10 mouse cellular contexts compared by ENCODE assay signal in the genomic region with DNA sequence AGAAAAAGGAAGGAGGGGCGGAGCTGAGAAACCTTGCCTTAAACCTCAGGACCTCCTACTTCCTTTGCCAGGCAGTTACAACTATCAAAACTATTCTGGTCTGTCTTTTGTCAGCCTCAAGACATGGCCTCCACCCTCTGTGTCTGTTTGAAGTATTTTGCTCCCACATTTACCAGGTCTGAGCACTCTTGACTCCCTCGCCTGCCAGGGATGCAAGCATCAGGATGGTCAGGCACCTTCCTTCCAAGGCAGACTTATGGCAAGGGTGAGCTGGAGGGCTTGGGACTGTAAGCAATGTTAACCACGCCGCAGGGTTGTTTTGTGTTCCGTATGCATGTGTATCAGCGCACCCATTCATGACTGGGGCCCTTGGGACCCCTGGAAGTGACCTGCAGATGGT. TPM values are rescaled to one million over a fixed set of nuclear protein-coding genes. Genes with fewer than 3 reads are reported as not detected.
DNase-seq lines count a peak whose midpoint lies in the region; ATAC-seq and TF ChIP-seq lines count a peak whose summit lies in the region.
"Had no signal": no experiment of that assay in that cellular context is flagged by ENCODE, and none has a peak within 500 bp of the region (broad histone marks: within the 10 kb centered on the region; RNA-seq: fewer than 3 reads in every experiment).

No protein-coding gene starts in this region.

- TF ChIP-seq EP300 in CH12.LX (IDR thresholded peaks at IDR 0.05; ENCODE audit: low read length) = no peak

- H3K79me2 ChIP-seq in CH12.LX (replicated peaks; ENCODE audit: control insufficient read depth, extremely low read depth, insufficient read depth, poor library complexity, severe bottlenecking) = peaks cover 33% of the 10 kb centered on the region

- no peak for DNase-seq in heart, adult 18-20 months
- peak; percentile 63 for DNase-seq in CH12.LX (ENCODE audit: extremely low read depth)
- no peak for DNase-seq in intestine, embryonic 14.5 days (ENCODE audit: low spot score)
- DNase-seq in left cerebral cortex, postnatal 14 days (ENCODE audit: low spot score in 2 of 2) = no peak
- no peak for DNase-seq in adrenal gland, adult 8-10 months
- DNase-seq: lung, embryonic 14.5 days had no signal

- WGBS in heart, embryonic 14.5 days = 48% methylated on average over 6 of the region's 6 CpGs
- 36% methylated on average over 6 of the region's 6 CpGs for WGBS in intestine, embryonic 14.5 days
- 72% methylated on average over 6 of the region's 6 CpGs for WGBS in small intestine, adult 2 months
- WGBS in hindbrain, embryonic 16.5 days = 87% methylated on average over 6 of the region's 6 CpGs

- peak overlapping the region; percentile 28 to 84 for H3K27ac ChIP-seq in heart, embryonic 14.5 days (replicated peaks in 1 of 2; ENCODE audit: control insufficient read depth in 1 of 2, insufficient read depth in 1 of 2, low read depth in 2 of 2, low read length in 2 of 2)
- peak overlapping the region; percentile 88 for H3K27ac ChIP-seq in CH12.LX (ENCODE audit: insufficient read depth, low read depth)
- peak overlapping the region; percentile 3; the same call in 1 of the 2 replicates for H3K27ac ChIP-seq in intestine, embryonic 14.5 days (ENCODE audit: low read depth)
- H3K27ac ChIP-seq in small intestine, adult 2 months (ENCODE audit: insufficient read depth, low read depth, low read length) = peak overlapping the region; percentile 45
- H3K27ac ChIP-seq in hindbrain, embryonic 16.5 days (ENCODE audit: low read depth, low read length) = no peak overlapping the region

- TF ChIP-seq POLR2A in CH12.LX (IDR thresholded peaks at IDR 0.05; ENCODE audit: low read depth, low read length) = peak; percentile 66
- no peak for TF ChIP-seq POLR2A in small intestine, adult 2 months (IDR thresholded peaks at IDR 0.05; ENCODE audit: low read depth, low read length)

- H3K9ac ChIP-seq in heart, embryonic 14.5 days (ENCODE audit: low read length) = peak overlapping the region; percentile 51
- peak overlapping the region; percentile 52 for H3K9ac ChIP-seq in CH12.LX (ENCODE audit: insufficient read depth, low read depth)
- no peak overlapping the region for H3K9ac ChIP-seq in intestine, embryonic 14.5 days (ENCODE audit: low read length)
- H3K9ac ChIP-seq in hindbrain, embryonic 16.5 days (ENCODE audit: low read depth, low read length) = no peak overlapping the region
- H3K9ac ChIP-seq: lung, embryonic 14.5 days had no signal

- no peak for TF ChIP-seq RAD21 in CH12.LX (IDR thresholded peaks at IDR 0.05; ENCODE audit: low read depth, low read length)

- in situ Hi-C loops in CH12.LX (cut with MboI; ENCODE audit: low pct_ligation_motif_present, low pct_unique_long_range_greater_than_20kb, low sequenced_read_pairs) = loop anchor here (10.0 kb wide), 1 partner anchor 119 kb away; no protein-coding TSS in a partner anchor

- intact Hi-C loops in left cerebral cortex, postnatal 14 days (cut with DNase I) = loop anchor here (5.0 kb wide), 1 partner anchor 121 kb away; no protein-coding TSS in a partner anchor

- TF ChIP-seq CTCF in CH12.LX (conservative IDR thresholded peaks at IDR 0.05 in 1 of 2, IDR thresholded peaks at IDR 0.05 in 1 of 2; ENCODE audit: low read depth in 2 of 2, low read length in 2 of 2) = no peak
- no peak for TF ChIP-seq CTCF in small intestine, adult 2 months (IDR thresholded peaks at IDR 0.05; ENCODE audit: extremely low read depth, insufficient read length, insufficient replicate concordance, low read depth, low read length)

- no peak for ATAC-seq in heart, embryonic 14.5 days (ENCODE audit: insufficient number of reproducible peaks, insufficient read depth, low FRiP score, low read depth)
- ATAC-seq in intestine, embryonic 14.5 days (replicated peaks; ENCODE audit: low FRiP score, low TSS enrichment, low read depth) = no peak
- ATAC-seq in hindbrain, embryonic 16.5 days = no peak

- H3K4me3 ChIP-seq in heart, embryonic 14.5 days (ENCODE audit: control insufficient read depth in 1 of 2, insufficient read depth in 1 of 2, low read depth in 1 of 2, low read length in 2 of 2) = peak overlapping the region; percentile 2 to 9; a peak in 2 of 4 replicates
- peak overlapping the region; percentile 59 to 97 (median 74) for H3K4me3 ChIP-seq in CH12.LX (replicated peaks in 1 of 3; ENCODE audit: low read depth in 2 of 3, low read length in 2 of 3, poor library complexity in 1 of 3)
- H3K4me3 ChIP-seq in intestine, embryonic 14.5 days (ENCODE audit: low read depth, low read length) = no peak overlapping the region
- H3K4me3 ChIP-seq in small intestine, adult 2 months (ENCODE audit: low read depth, low read length) = peak overlapping the region; percentile 47
- H3K4me3 ChIP-seq in hindbrain, embryonic 16.5 days (ENCODE audit: low read length) = no peak overlapping the region

- peaks cover 28% of the 10 kb centered on the region for H3K36me3 ChIP-seq in heart, embryonic 14.5 days (ENCODE audit: control insufficient read depth, insufficient read depth, low read length)
- H3K36me3 ChIP-seq in CH12.LX (replicated peaks in 1 of 2; ENCODE audit: control insufficient read depth in 1 of 2, insufficient read depth in 1 of 2, low read length in 1 of 2) = peaks cover 2 to 17% of the 10 kb centered on the region in 2 experiments
- H3K36me3 ChIP-seq in intestine, embryonic 14.5 days (ENCODE audit: control insufficient read depth, insufficient read depth, low read length) = peaks cover 19% of the 10 kb centered on the region
- peaks cover 4% of the 10 kb centered on the region; the same call in 1 of the 2 replicates for H3K36me3 ChIP-seq in small intestine, adult 2 months (ENCODE audit: control insufficient read depth, insufficient read depth, low read length)
- peaks cover 11% of the 10 kb centered on the region for H3K36me3 ChIP-seq in hindbrain, embryonic 16.5 days (ENCODE audit: control insufficient read depth, insufficient read depth, low read length)

- dilution Hi-C loops in CH12.LX (cut with MboI; ENCODE audit: extremely low pct_ligation_motif_present, extremely low pct_unique_long_range_greater_than_20kb, low sequenced_read_pairs) = no loop called here

- H3K4me1 ChIP-seq in heart, embryonic 14.5 days (ENCODE audit: control insufficient read depth in 2 of 2, insufficient read depth in 2 of 2, low read length in 2 of 2) = peaks cover 19 to 36% of the 10 kb centered on the region in 2 experiments
- H3K4me1 ChIP-seq in CH12.LX (ENCODE audit: control insufficient read depth in 1 of 2, insufficient read depth in 2 of 2) = peaks cover 3 to 46% of the 10 kb centered on the region in 2 experiments; a peak in 2 of 4 replicates
- peaks cover 20% of the 10 kb centered on the region for H3K4me1 ChIP-seq in intestine, embryonic 14.5 days (replicated peaks; ENCODE audit: control insufficient read depth, insufficient read depth, low read length)
- H3K4me1 ChIP-seq in small intestine, adult 2 months (ENCODE audit: control insufficient read depth, insufficient read depth, insufficient read length, low read length) = peaks cover 5% of the 10 kb centered on the region
- peaks cover 11% of the 10 kb centered on the region for H3K4me1 ChIP-seq in hindbrain, embryonic 16.5 days (ENCODE audit: control insufficient read depth, insufficient read depth, low read depth, low read length)

- peak overlapping the region; percentile 38 for H3K4me2 ChIP-seq in heart, embryonic 14.5 days (ENCODE audit: low read length)
- H3K4me2 ChIP-seq in CH12.LX (ENCODE audit: insufficient read depth, low read depth, poor library complexity, severe bottlenecking) = peak overlapping the region; percentile 53
- H3K4me2 ChIP-seq in intestine, embryonic 14.5 days (ENCODE audit: low read length) = peak overlapping the region; percentile 93; the same call in 1 of the 2 replicates
- H3K4me2 ChIP-seq in hindbrain, embryonic 16.5 days (ENCODE audit: low read length) = no peak overlapping the region

- H3K9me3 ChIP-seq in heart, embryonic 14.5 days (ENCODE audit: control insufficient read depth, low read length) = no peaks in the 10 kb centered on the region
- H3K9me3 ChIP-seq in CH12.LX (replicated peaks; ENCODE audit: low read length) = no peaks in the 10 kb centered on the region
- H3K9me3 ChIP-seq in intestine, embryonic 14.5 days (ENCODE audit: control insufficient read depth, low read length) = no peaks in the 10 kb centered on the region
- no peaks in the 10 kb centered on the region for H3K9me3 ChIP-seq in hindbrain, embryonic 16.5 days (ENCODE audit: control insufficient read depth, low read length)
- H3K9me3 ChIP-seq: G1E had no signal

- no peaks in the 10 kb centered on the region for H3K27me3 ChIP-seq in heart, embryonic 14.5 days (ENCODE audit: control insufficient read depth, insufficient read depth, low read length)
- no peaks in the 10 kb centered on the region for H3K27me3 ChIP-seq in CH12.LX (replicated peaks)
- H3K27me3 ChIP-seq in intestine, embryonic 14.5 days (replicated peaks; ENCODE audit: control insufficient read depth, insufficient read depth, low read length) = no peaks in the 10 kb centered on the region
- no peaks in the 10 kb centered on the region for H3K27me3 ChIP-seq in small intestine, adult 2 months (ENCODE audit: control insufficient read depth, insufficient read depth, low read length)
- no peaks in the 10 kb centered on the region for H3K27me3 ChIP-seq in hindbrain, embryonic 16.5 days (replicated peaks; ENCODE audit: control insufficient read depth, insufficient read depth, low read length)

RNA-seq across cellular contexts. Expression of a gene that starts 1.5 kb away (rescaled TPM):
- polyA plus RNA-seq in heart, embryonic 14.5 days (2014; fragmentation: Nextera tagmentation; extraction: Ambion mirVana) = 17.6 and 19.4 TPM in 2 replicates
- total RNA-seq in heart, adult 18-20 months (2021) = 10 to 100 TPM; 52.3 to 62.0 TPM
- total RNA-seq in CH12.LX (2012; rRNA removed) = 39.2 and 50.5 TPM in 2 replicates
- 20.7 and 29.6 TPM in 2 replicates for total RNA-seq in CH12.LX (2014; rRNA removed)
- 133 and 147 TPM in 2 replicates for polyA plus RNA-seq in CH12.LX (2012; ENCODE audit: insufficient read length, low read depth)
- 31.1 and 31.4 TPM in 2 replicates for polyA plus RNA-seq in intestine, embryonic 14.5 days (2014; fragmentation: Nextera tagmentation; extraction: Ambion mirVana)
- 20.3 and 28.6 TPM in 2 replicates for polyA plus RNA-seq in small intestine, adult 2 months (2012; rRNA removed)
- polyA plus RNA-seq in hindbrain, embryonic 16.5 days (2015; fragmentation: Nextera tagmentation; extraction: Ambion mirVana) = 35.8 and 36.7 TPM in 2 replicates
- 10 to 100 TPM; 73.0 to 74.2 TPM for total RNA-seq in left cerebral cortex, postnatal 14 days (2021)
- total RNA-seq in adrenal gland, adult 8-10 months (2022) = 10 to 100 TPM; 45.9 to 89.0 (median 70.6) TPM

RNA-seq across cellular contexts. Expression of a gene that starts 8.8 kb away (rescaled TPM):
- 26.6 and 27.3 TPM in 2 replicates for polyA plus RNA-seq in heart, embryonic 14.5 days (2014; fragmentation: Nextera tagmentation; extraction: Ambion mirVana)
- 10 to 100 TPM; 26.2 to 27.4 TPM for total RNA-seq in heart, adult 18-20 months (2021)
- total RNA-seq in CH12.LX (2012; rRNA removed) (22.7 and 24.6 TPM in 2 replicates), CH12.LX (2014; rRNA removed) (24.9 and 27.8 TPM in 2 replicates)
- polyA plus RNA-seq in CH12.LX (2012; ENCODE audit: insufficient read length, low read depth) = 19.6 and 25.7 TPM in 2 replicates
- polyA plus RNA-seq in intestine, embryonic 14.5 days (2014; fragmentation: Nextera tagmentation; extraction: Ambion mirVana) = 26.9 and 35.0 TPM in 2 replicates
- 14.8 and 30.5 TPM in 2 replicates for polyA plus RNA-seq in small intestine, adult 2 months (2012; rRNA removed)
- 34.4 and 37.3 TPM in 2 replicates for polyA plus RNA-seq in hindbrain, embryonic 16.5 days (2015; fragmentation: Nextera tagmentation; extraction: Ambion mirVana)
- total RNA-seq in left cerebral cortex, postnatal 14 days (2021) = 10 to 100 TPM; 51.1 to 52.3 TPM
- 10 to 100 TPM; 61.9 to 93.4 (median 75.7) TPM for total RNA-seq in adrenal gland, adult 8-10 months (2022)

Comparison
In these comparisons a context has a peak if more than half of its experiments do, and no peak if none do; other contexts are left out.
1. H3K4me3 ChIP-seq: peak in heart, embryonic 14.5 days (2 of 2), CH12.LX (3 of 3) and small intestine, adult 2 months (single experiment); none in intestine, embryonic 14.5 days (single experiment) and hindbrain, embryonic 16.5 days (single experiment).
2. H3K9ac ChIP-seq: peak in heart, embryonic 14.5 days (single experiment) and CH12.LX (single experiment); none in intestine, embryonic 14.5 days (single experiment) and hindbrain, embryonic 16.5 days (single experiment).